Mouse (Mus musculus): ENCODE measurements around the gene Pank1. TPM values are rescaled to one million over a fixed set of nuclear protein-coding genes. Genes with fewer than 3 reads are reported as not detected.

Pank1 gene
- polyA plus RNA-seq, 1 experiment from 2014 or later = 7.7 TPM

GRCm38 (mm10) chr19:34841719-34842506, 37.3 kb downstream of the Pank1 start:
- no peaks in the 10 kb centered on the region for H3K27me3 ChIP-seq
- H3K9me3 ChIP-seq = no peaks in the 10 kb centered on the region
- no peak overlapping the region for H3K27ac ChIP-seq
- no peak overlapping the region for H3K9ac ChIP-seq
- peaks cover 6% of the 10 kb centered on the region for H3K4me1 ChIP-seq (replicated peaks)
- 59% methylated on average over 9 of the region's 9 CpGs for WGBS
- H3K4me2 ChIP-seq = no peak overlapping the region
- no peak overlapping the region for H3K4me3 ChIP-seq
- peaks cover 18% of the 10 kb centered on the region for H3K36me3 ChIP-seq
- ATAC-seq (ENCODE audit: low FRiP score) = 0 out of 2 replicates have a peak, but pooled peaks have one; percentile 15

GRCm38 (mm10) chr19:34838624-34839023, 40.6 kb downstream of the Pank1 start:
- Histone ChIP-seq H3K9me3 (no peaks in the 10 kb centered on the region), H3K27me3 (no peaks in the 10 kb centered on the region), H3K9ac (no peak overlapping the region), H3K4me3 (no peak overlapping the region), H3K4me1 (replicated peaks) (peaks cover 6% of the 10 kb centered on the region), H3K36me3 (peaks cover 18% of the 10 kb centered on the region), H3K4me2 (no peak overlapping the region), H3K27ac (no peak overlapping the region)
- ATAC-seq (ENCODE audit: low FRiP score) = no peak
- 97% methylated on average over 9 of the region's 9 CpGs for WGBS

GRCm38 (mm10) chr19:34831702-34832101, 47.6 kb downstream of the Pank1 start:
- Histone ChIP-seq H3K9ac (no peak overlapping the region), H3K36me3 (no peaks in the 10 kb centered on the region), H3K9me3 (no peaks in the 10 kb centered on the region), H3K4me3 (no peak overlapping the region), H3K4me1 (replicated peaks) (no peaks in the 10 kb centered on the region), H3K4me2 (no peak overlapping the region), H3K27ac (no peak overlapping the region), H3K27me3 (no peaks in the 10 kb centered on the region)
- ATAC-seq (ENCODE audit: low FRiP score) = no peak
- 93% methylated on average over 4 of the region's 4 CpGs for WGBS

- H3K27ac ChIP-seq = no peak overlapping the region
- no peaks in the 10 kb centered on the region for H3K36me3 ChIP-seq
- H3K4me3 ChIP-seq = no peak overlapping the region
- H3K9me3 ChIP-seq = no peaks in the 10 kb centered on the region
- no peak overlapping the region for H3K4me2 ChIP-seq
- H3K9ac ChIP-seq = no peak overlapping the region
- ATAC-seq (ENCODE audit: low FRiP score) = no peak
- WGBS = 90% methylated on average over 5 of the region's 5 CpGs
- H3K27me3 ChIP-seq = no peaks in the 10 kb centered on the region
- H3K4me1 ChIP-seq (replicated peaks) = no peaks in the 10 kb centered on the region
Observed at GRCm38 (mm10) chr19:34827916-34828635, 51.2 kb downstream of the Pank1 start.

- Histone ChIP-seq H3K4me3 (no peak overlapping the region), H3K9me3 (no peaks in the 10 kb centered on the region), H3K4me1 (replicated peaks) (no peaks in the 10 kb centered on the region), H3K4me2 (no peak overlapping the region), H3K27ac (no peak overlapping the region), H3K36me3 (no peaks in the 10 kb centered on the region), H3K9ac (no peak overlapping the region), H3K27me3 (no peaks in the 10 kb centered on the region)
- ATAC-seq (ENCODE audit: low FRiP score) = no peak
- WGBS = 87% methylated on average over 6 of the region's 6 CpGs
Observed at GRCm38 (mm10) chr19:34827444-34827843, 51.8 kb downstream of the Pank1 start.

- Histone ChIP-seq H3K27me3 (no peaks in the 10 kb centered on the region), H3K4me1 (replicated peaks) (no peaks in the 10 kb centered on the region), H3K4me3 (no peak overlapping the region), H3K4me2 (no peak overlapping the region), H3K9me3 (no peaks in the 10 kb centered on the region), H3K27ac (no peak overlapping the region), H3K36me3 (peaks cover 5% of the 10 kb centered on the region; the same call in 1 of the 2 replicates), H3K9ac (no peak overlapping the region)
- WGBS = 77% methylated on average over 13 of the region's 13 CpGs
- 0 out of 2 replicates have a peak, but pooled peaks have one; percentile 58 for ATAC-seq (ENCODE audit: low FRiP score)
Observed at GRCm38 (mm10) chr19:34825946-34826655, 53.2 kb downstream of the Pank1 start.

GRCm38 (mm10) chr19:34819577-34820170, 59.6 kb downstream of the Pank1 start:
- H3K4me1 ChIP-seq (replicated peaks) = peaks cover 2% of the 10 kb centered on the region
- no peaks in the 10 kb centered on the region for H3K9me3 ChIP-seq
- no peaks in the 10 kb centered on the region for H3K27me3 ChIP-seq
- H3K36me3 ChIP-seq = peaks cover 17% of the 10 kb centered on the region; the same call in 1 of the 2 replicates
- H3K4me2 ChIP-seq = no peak overlapping the region
- ATAC-seq (ENCODE audit: low FRiP score) = no peak
- 85% methylated on average over 5 of the region's 5 CpGs for WGBS
- H3K27ac ChIP-seq = no peak overlapping the region
- no peak overlapping the region for H3K4me3 ChIP-seq
- no peak overlapping the region for H3K9ac ChIP-seq

GRCm38 (mm10) chr19:34815371-34815770, 63.9 kb downstream of the Pank1 start:
- ATAC-seq (ENCODE audit: low FRiP score) = no peak
- Histone ChIP-seq H3K4me3 (no peak overlapping the region), H3K9ac (no peak overlapping the region), H3K4me2 (no peak overlapping the region), H3K9me3 (no peaks in the 10 kb centered on the region), H3K36me3 (peaks cover 9% of the 10 kb centered on the region), H3K27ac (no peak overlapping the region), H3K4me1 (replicated peaks) (peaks cover 6% of the 10 kb centered on the region), H3K27me3 (no peaks in the 10 kb centered on the region)
- 81% methylated on average over 4 of the region's 4 CpGs for WGBS

- 44% methylated on average over 4 of the region's 4 CpGs for WGBS
- H3K4me3 ChIP-seq = no peak overlapping the region
Observed at GRCm38 (mm10) chr19:34814696-34815095, 64.6 kb downstream of the Pank1 start.

GRCm38 (mm10) chr19:34813961-34814360, 65.3 kb downstream of the Pank1 start:
- Histone ChIP-seq H3K9ac (no peak overlapping the region), H3K9me3 (no peaks in the 10 kb centered on the region), H3K4me1 (replicated peaks) (peaks cover 6% of the 10 kb centered on the region), H3K27ac (no peak overlapping the region), H3K4me2 (no peak overlapping the region), H3K27me3 (no peaks in the 10 kb centered on the region), H3K4me3 (no peak overlapping the region), H3K36me3 (peaks cover 4% of the 10 kb centered on the region)
- WGBS = 92% methylated on average over 6 of the region's 6 CpGs
- ATAC-seq (ENCODE audit: low FRiP score) = no peak

More at GRCm38 (mm10) chr19:34814696-34815095, 64.6 kb downstream of the Pank1 start:
- Histone ChIP-seq H3K36me3 (peaks cover 8% of the 10 kb centered on the region), H3K4me1 (replicated peaks) (peaks cover 6% of the 10 kb centered on the region), H3K9me3 (no peaks in the 10 kb centered on the region), H3K27me3 (no peaks in the 10 kb centered on the region), H3K9ac (no peak overlapping the region), H3K27ac (no peak overlapping the region), H3K4me2 (no peak overlapping the region)
- no peak for ATAC-seq (ENCODE audit: low FRiP score)

GRCm38 (mm10) chr19:34813533-34813932, 65.7 kb downstream of the Pank1 start:
- WGBS = 99% methylated on average over 2 of the region's 2 CpGs
- no peak for ATAC-seq (ENCODE audit: low FRiP score)
- peaks cover 4% of the 10 kb centered on the region for H3K36me3 ChIP-seq
- no peaks in the 10 kb centered on the region for H3K27me3 ChIP-seq
- no peak overlapping the region for H3K4me3 ChIP-seq
- no peak overlapping the region for H3K27ac ChIP-seq
- H3K9ac ChIP-seq = no peak overlapping the region
- peaks cover 6% of the 10 kb centered on the region for H3K4me1 ChIP-seq (replicated peaks)
- H3K9me3 ChIP-seq = no peaks in the 10 kb centered on the region
- H3K4me2 ChIP-seq = no peak overlapping the region

GRCm38 (mm10) chr19:34812711-34813110, 66.5 kb downstream of the Pank1 start:
- no peak for ATAC-seq (ENCODE audit: low FRiP score)
- Histone ChIP-seq H3K27ac (no peak overlapping the region), H3K4me2 (no peak overlapping the region), H3K9ac (no peak overlapping the region), H3K27me3 (no peaks in the 10 kb centered on the region), H3K36me3 (peaks cover 4% of the 10 kb centered on the region), H3K4me1 (replicated peaks) (peaks cover 6% of the 10 kb centered on the region), H3K4me3 (no peak overlapping the region), H3K9me3 (no peaks in the 10 kb centered on the region)
- WGBS = 89% methylated on average over 4 of the region's 4 CpGs

All from hindbrain, embryonic 13.5 days (tissue).